Mouse (Mus musculus) adrenal gland (tissue): Measurements from ENCODE around the gene Pacrg.

Experiments used
- intact Hi-C: fragments of 180-260 bp; cut with DNase I; formaldehyde crosslinking; loops from one replicate; pipeline ENCODE4 v1.15.1; 2025
- long read RNA-seq, 2 experiments: library from polyadenylated mRNA; unstranded; transcript quantifications; one replicate each; pipeline ENCODE4 v2.0.0; 2020; ENCODE audit warnings: borderline replicate concordance in 1 of 2; ENCODE audit not compliant: insufficient replicate concordance in 1 of 2

The Pacrg gene
- long read RNA-seq, experiment 1, transcript Pacrg-201 (5 exons, 1,475 nt): major isoform, 5 of 6 reads
- long read RNA-seq, experiment 1, partial matches to known transcripts: 1 of 6 reads
- long read RNA-seq, experiment 1, other reads (novel, unspliced or antisense): 0 of 6 reads
- long read RNA-seq, experiment 2, partial matches to known transcripts: 0 of 4 reads
- long read RNA-seq, experiment 2, other reads (novel, unspliced or antisense): 3 of 4 reads

GRCm38 (mm10) chr17:10840148-10840707 lies at the start of gene Pacrg, which contains the start of gene Prkn:
Gene Pacrg, minus strand, starts transcription at chr17:10840311.
Gene Prkn, plus strand, starts transcription at chr17:10840384.
- intact Hi-C loops: no loop called here

DNA sequence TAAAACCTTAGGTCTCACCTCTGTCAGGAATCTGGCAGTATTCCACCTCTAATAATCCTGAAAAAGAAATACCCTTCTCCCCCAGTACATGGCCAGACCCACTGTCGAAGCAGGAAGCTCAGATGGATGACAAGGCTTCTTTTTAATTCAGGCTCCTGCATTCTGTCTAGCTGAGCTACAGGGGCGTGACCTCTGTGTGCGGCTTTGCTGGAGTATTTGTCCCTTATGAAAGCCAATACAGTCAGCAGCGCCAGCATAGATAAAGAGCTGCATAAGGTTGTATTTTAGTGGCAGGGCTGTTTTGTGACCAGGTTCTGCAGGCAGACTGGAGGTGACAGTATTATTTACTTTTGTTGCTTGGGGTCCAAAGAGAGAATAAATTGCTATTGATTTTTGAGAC lies 47.8 kb upstream of the Pacrg start:
- intact Hi-C loops: no loop called here

GRCm38 (mm10) chr17:10882260-10882659 lies 42.1 kb upstream of the Pacrg start:
- intact Hi-C loops: no loop called here

GRCm38 (mm10) chr17:10878986-10879385 lies 38.9 kb upstream of the Pacrg start:
- intact Hi-C loops: no loop called here

DNA sequence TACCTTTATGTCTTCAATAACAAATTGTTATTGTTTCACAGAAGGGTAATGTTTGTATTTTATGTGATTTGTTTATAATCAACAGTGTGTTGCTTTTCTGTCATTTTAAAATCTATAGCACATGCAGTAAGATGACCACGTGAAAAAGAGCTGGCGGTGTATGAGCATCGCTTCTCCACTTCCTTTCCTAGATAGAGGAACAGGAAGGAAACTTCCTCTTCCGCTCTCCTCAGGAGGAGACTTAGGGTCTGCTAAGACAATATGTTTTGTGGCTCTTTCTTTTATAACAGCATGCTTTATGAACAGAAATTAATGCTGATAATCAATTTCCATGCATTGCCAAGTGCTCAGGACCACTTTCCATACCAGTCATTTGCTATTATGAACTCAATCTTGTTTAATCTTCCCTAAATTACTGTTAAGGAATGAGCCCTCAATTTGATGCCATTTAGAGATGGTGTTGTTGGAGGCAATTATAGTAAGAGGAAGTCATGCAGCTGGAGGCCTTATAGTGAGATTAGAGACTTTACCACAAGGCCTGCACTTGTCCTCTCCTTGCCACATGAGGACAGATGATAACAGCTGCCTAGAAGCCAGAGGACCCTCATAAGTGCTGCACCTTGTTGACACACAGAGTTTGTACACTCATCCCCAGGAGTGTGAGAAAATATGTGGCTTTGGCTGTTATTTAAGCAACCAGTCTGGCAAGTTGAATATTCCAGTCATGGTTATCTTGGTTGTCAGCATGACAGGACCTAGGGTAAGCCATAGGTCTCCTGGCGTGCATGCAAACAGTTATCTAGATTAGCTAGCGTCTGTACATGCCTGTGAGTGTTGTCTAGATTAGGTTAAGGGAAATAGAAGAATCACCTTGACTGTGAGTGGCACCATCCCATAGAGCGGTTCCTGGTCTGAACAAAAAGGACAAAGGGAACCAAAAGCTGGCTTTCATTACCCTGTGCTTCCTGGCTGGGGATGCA lies 34.4 kb upstream of the Pacrg start:
- intact Hi-C loops: no loop called here

DNA sequence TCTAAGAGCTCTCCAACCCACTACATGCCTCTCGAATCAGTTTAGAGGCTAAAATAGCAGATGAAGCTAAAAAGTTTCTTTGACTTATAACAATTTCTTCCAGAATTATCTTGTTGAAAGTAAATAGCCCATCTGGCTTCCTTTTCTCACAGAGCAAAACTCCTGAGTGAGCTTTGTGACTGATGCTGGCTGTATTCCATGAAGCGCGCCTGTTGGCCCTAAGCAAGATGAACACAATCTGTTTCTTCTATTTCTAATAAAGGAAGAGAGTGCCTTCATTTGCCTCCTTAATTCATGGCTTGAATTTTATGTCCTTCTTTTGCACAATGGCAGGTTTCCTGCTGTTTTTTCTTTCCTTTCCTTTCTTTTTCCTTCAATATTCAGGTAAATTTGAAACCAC lies 14.1 kb upstream of the Pacrg start:
- intact Hi-C loops: no loop called here

DNA sequence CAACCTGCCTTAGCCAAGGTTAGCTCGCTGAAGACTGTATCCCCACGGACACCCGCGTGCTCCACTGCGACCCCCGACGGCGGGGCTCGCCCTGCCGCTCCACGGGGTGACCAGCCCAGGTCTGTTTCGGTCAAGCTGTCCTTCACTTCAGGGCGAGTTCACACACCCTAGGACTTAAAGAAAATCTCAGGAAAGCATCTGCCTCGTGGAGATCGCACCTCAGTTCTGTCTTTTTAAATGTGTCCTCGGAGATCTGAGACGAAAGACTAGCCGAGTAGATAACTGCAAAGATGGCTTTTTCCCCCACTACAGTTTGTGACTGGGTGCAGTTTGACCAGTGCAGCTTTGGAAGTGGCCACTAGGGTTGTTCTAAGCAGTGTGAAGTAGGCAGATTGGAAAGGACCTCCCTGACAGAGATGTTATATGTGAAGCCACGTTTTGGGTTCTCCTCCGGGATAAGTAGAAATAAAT lies 655 bp upstream of the Pacrg start:
- intact Hi-C loops: no loop called here

- intact Hi-C loops: no loop called here
Observed at GRCm38 (mm10) chr17:10818971-10819370, 21.1 kb downstream of the Pacrg start.

GRCm38 (mm10) chr17:10808571-10808970 lies 31.5 kb downstream of the Pacrg start:
- intact Hi-C loops: no loop called here

DNA sequence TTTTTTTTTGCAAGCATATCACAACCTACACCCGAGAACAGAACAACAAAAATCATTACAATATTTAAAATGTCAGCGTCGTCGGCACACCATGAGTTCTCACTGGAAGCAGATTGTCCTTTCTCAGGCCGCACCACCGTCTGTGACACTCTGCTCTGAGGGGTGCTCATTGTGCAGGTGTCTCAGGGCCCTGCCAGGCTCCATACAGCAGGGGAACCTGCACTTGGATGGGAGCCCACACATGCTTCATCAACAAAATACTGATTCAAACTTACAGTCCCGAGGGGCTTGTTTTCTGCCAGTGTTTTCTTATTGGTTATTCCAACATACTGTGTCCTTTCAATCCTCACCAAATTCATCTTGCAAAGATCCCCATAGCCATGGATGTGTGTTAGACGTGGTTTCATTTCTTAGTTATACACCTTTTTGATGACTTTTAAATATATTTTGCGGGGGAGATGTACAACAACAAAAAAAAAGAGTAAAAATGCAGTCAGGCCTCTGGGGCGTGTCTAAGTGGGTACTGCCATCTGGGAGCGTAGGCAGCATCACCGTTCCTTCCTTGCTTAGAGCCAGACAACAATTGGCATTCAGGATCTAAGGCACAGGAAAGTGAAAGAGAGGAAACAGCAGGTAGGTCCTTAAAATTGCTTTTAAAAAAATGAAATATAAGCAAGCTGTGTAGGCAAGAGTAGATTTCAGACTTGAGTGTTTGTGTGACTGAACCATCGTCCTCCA lies 32.7 kb downstream of the Pacrg start:
- intact Hi-C loops: no loop called here

DNA sequence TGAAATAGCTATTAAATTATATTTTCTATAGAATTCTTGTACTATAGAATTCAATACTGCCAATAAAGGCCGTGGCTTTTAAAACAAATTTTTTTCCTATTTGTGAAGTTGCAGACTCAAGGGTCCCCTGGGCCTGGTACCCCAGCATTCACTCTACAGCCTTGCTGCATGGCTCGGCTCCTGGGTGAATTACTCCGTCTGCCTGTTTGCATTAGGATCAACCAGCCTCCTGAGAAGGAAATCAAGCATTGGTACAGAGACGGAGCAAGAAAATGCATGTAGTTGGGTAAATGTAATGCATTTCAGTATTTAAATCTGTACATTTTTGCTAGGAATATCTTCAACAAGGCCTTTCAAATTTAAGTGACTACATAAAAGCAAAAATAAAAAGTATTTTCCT lies 33.4 kb downstream of the Pacrg start:
- intact Hi-C loops: no loop called here

DNA sequence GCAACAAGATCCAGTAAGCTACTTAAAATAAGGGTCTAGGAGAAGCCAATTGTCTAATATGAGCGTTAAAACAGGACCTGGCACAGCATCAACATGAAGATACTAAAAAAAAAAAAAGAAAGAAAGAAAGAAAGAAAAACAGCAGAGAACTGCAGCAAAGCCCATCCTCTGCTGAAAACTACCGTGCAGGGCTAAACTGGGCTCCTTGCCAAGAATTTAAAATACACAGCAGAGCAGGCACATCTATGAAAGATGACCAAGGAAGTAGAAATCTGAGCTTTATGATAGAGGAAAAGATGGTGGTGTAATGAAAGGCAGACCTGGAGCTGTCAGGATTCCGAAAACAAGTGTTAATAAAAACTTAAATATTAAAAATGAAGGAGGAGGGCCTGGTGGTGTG lies 48.5 kb downstream of the Pacrg start:
- intact Hi-C loops: no loop called here

DNA sequence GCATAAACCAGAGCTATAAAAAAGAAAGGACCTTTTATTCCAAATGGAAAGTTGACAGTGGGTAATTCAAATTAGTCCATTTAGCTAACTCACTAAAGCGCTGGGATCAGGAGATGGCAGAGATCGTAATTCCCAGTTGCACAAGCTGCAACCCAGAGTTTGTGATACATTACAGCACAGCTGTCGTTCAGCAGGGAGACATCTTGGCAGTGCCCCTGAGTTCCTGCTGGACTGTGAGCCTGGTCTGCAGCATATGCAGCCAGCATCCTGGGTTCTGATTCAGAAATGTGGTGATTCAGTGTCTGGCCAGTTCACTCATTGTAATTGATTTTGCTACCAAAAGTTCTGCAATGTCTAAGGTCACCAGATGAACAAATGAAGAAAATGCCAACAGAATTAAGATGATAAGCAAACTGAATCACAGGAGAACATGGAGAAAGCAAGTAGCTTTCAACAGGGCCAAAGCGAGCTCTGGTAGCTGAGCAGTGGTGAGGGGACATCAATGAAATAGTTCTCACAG lies 55.6 kb downstream of the Pacrg start:
- intact Hi-C loops: no loop called here

DNA sequence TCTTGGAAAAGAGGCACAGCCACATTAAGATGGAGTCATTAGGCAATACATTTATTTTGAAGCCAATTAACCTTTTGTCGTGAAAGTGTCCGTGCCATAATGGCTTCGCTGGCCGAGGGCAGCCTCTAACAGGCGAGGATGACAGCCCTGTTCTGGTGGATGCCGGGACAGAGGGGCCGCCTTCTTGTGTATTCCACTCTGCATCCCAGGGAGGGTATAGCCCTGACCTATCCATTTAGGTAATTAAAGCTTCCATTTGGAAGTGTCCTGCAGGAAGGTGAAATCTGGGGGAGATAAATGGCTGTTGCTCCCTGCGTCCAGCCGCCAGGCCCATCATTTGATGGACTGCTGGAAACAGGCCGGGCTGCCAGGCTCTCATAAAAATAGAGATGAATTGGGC lies 63.6 kb downstream of the Pacrg start:
- intact Hi-C loops: no loop called here

DNA sequence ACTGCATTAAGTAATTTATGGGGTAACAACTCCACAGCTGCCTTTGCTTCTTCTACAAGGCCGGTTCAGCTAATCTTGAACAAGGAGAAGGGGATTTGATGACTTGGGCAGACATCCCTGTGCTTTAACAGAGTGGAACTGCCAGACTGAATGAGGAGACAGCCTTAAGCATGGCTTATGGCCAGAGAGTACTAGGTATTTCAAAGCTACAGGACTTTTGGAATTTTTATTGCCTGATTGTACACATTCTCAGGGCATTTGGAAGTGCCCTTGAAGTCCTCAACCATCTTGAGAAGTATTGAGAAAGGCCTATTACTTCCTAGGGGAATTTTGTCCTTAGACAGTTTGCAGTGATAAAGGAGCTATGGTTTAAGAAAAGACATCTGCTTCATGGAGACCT lies 65.6 kb downstream of the Pacrg start:
- intact Hi-C loops: no loop called here

- intact Hi-C loops: no loop called here
Observed at GRCm38 (mm10) chr17:10772207-10772606, 67.9 kb downstream of the Pacrg start.

GRCm38 (mm10) chr17:10769873-10770272 lies 70.2 kb downstream of the Pacrg start:
- intact Hi-C loops: no loop called here

DNA sequence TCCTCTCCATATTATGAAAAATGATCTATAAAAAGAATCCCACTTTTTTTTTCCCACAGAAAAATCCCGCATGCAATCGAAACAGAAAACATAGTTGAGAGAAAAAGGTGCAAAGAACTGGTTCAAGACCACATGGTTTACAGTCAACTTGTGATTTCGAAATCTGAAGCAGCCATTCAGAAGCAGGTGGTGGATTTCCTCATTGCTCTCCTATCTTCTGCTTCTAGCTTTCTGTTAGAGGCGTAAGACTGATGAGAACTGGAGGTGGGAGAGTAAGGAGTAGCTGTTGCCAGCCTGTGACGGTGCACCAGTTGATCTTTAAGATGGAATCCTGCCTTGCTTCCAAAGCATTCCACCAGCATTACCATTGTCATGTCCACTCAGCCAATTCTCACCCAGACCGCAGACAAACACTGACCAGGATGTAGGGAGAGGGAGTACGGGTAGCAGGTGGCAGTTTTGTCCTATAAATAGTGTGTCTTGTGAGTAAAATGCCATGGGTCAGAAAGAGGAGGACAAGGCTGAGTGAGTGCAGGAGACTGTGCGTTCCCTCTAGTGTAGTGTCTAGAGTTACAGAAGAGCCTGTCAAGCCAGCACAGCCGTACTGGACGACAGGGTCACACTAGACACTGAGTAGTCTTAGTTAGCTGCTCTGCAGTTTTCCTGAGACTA lies 73.2 kb downstream of the Pacrg start:
- intact Hi-C loops: no loop called here

DNA sequence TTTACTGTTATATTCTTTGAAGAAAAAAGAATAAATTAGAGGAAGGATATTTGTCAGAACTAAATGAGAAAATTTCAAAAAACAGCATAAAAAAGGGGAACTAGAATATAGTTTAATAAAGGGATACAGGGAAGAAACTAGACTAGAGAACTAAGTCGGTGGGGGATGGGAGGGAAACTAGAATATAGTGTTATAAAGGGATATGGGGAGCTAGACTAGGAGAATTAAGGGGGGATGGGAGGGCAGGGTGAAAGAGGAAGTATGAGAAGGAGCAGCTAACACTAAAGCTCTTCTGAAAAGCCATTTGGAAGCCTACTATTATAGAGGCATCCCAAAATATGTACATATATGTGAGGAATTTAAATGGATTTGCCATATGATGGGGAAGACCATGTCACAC lies 75.8 kb downstream of the Pacrg start:
- intact Hi-C loops: no loop called here

- intact Hi-C loops: no loop called here
Observed at GRCm38 (mm10) chr17:10757455-10757854, 82.7 kb downstream of the Pacrg start.
